Mouse (Mus musculus): Measurements from ENCODE around the gene Mcm10.
"Not testable (repeated sequence)": the region's sequence is repeated elsewhere in the genome, so short reads cannot be mapped to it uniquely, and the experiment has no call there.

The Mcm10 gene

GRCm38 (mm10) chr2:4985000-4985399 is 27.6 kb downstream of the Mcm10 start:
- no peak for DNase-seq

GRCm38 (mm10) chr2:4983987-4984386 is 28.6 kb downstream of the Mcm10 start:
- no peak for DNase-seq

GRCm38 (mm10) chr2:4978091-4978490 is 34.5 kb downstream of the Mcm10 start:
- DNase-seq = no peak

GRCm38 (mm10) chr2:4975807-4976206 is 36.8 kb downstream of the Mcm10 start, which contains the start of gene Ucma:
Ucma (plus strand) TSS chr2:4976122.
- no peak for DNase-seq

GRCm38 (mm10) chr2:4969083-4969482 is 43.5 kb downstream of the Mcm10 start:
- no peak for DNase-seq

GRCm38 (mm10) chr2:4967806-4968205 is 44.8 kb downstream of the Mcm10 start:
- no peak for DNase-seq

GRCm38 (mm10) chr2:4958039-4958438 is 54.6 kb downstream of the Mcm10 start:
- DNase-seq = no peak

GRCm38 (mm10) chr2:4954216-4954760 is 58.3 kb downstream of the Mcm10 start:
- DNase-seq = no peak

- DNase-seq = no peak
These were observed 61.6 kb downstream of the Mcm10 start for GRCm38 (mm10) chr2:4950986-4951385.

GRCm38 (mm10) chr2:4949691-4950090 is 62.9 kb downstream of the Mcm10 start:
- DNase-seq = not testable (repeated sequence)

- DNase-seq = no peak
These were observed 71.7 kb downstream of the Mcm10 start for GRCm38 (mm10) chr2:4940861-4941260.

Data from liver (tissue).